Mouse (Mus musculus) hindbrain, embryonic 11.5 days (tissue): ENCODE measurements around the gene Trp53i13. TPM values are rescaled to one million over a fixed set of nuclear protein-coding genes. Genes with fewer than 3 reads are reported as not detected.

ENCODE experiments used
- ATAC-seq: fragments of 200-750 bp; cut with Nextera tagmentation; 2 replicates; pipeline ENCODE4 v1.8.0; 2017; ENCODE audit warnings: mild to moderate bottlenecking, moderate TSS enrichment, moderate library complexity; ENCODE audit not compliant: low FRiP score
- DNase-seq: peaks from one replicate; pipeline ENCODE4 v3.0.0-alpha.2; 2015; ENCODE audit warnings: low spot score
- H3K27ac ChIP-seq: fragments of 300-500 bp; sonication (generic); 2 replicates; pipeline ENCODE4 v1.5.1; 2014; ENCODE audit warnings: mild to moderate bottlenecking, low read depth, low read length
- H3K27me3 ChIP-seq: fragments of 300-500 bp; sonication (generic); 2 replicates; pipeline ENCODE4 v1.6.1; 2014; ENCODE audit warnings: mild to moderate bottlenecking, low read length, moderate library complexity, mixed read lengths; ENCODE audit not compliant: control insufficient read depth, insufficient read depth
- H3K36me3 ChIP-seq: fragments of 300-500 bp; sonication (generic); 2 replicates; pipeline ENCODE4 v1.6.1; 2014; ENCODE audit warnings: mild to moderate bottlenecking, low read length, moderate library complexity, mixed read lengths; ENCODE audit not compliant: control insufficient read depth, insufficient read depth
- H3K4me1 ChIP-seq: fragments of 300-500 bp; sonication (generic); replicated peaks from 2 replicates; pipeline ENCODE4 v1.6.1; 2014; ENCODE audit warnings: low read length, mixed read lengths; ENCODE audit not compliant: control insufficient read depth, insufficient read depth
- H3K4me2 ChIP-seq: fragments of 300-500 bp; sonication (generic); replicated peaks from 2 replicates; pipeline ENCODE4 v1.6.1; 2014; ENCODE audit warnings: mild to moderate bottlenecking, low read depth, low read length
- H3K4me3 ChIP-seq: fragments of 300-500 bp; sonication (generic); 2 replicates; pipeline ENCODE4 v1.5.1; 2014; ENCODE audit warnings: low read depth, low read length
- H3K9ac ChIP-seq: fragments of 300-500 bp; sonication (generic); 2 replicates; pipeline ENCODE4 v1.6.1; 2014; ENCODE audit warnings: low read depth, low read length
- H3K9me3 ChIP-seq: fragments of 300-500 bp; sonication (generic); 2 replicates; pipeline ENCODE4 v1.6.1; 2016; ENCODE audit warnings: low read length; ENCODE audit not compliant: control insufficient read depth
- WGBS: fragments of 180-500 bp; shearing (Covaris S2); extraction: QIAGEN DNeasy Blood & Tissue Kit; methylation state at CpG from one replicate; pipeline ENCODE4 v1.1.7; 2014; 5-methylcytosine and 5-hydroxymethylcytosine counted together
- polyA plus RNA-seq: library from polyadenylated mRNA; unstranded; fragments of >200 nt; fragmentation: Nextera tagmentation; extraction: Ambion mirVana; gene quantifications from 2 replicates; pipeline ENCODE4 v1.2.1, GENCODE M21; 2014

Trp53i13 gene
- polyA plus RNA-seq, 1 experiment from 2014 or later = 27.7 TPM

- Histone ChIP-seq H3K4me2 (peak overlapping the region; percentile 82; the same call in 1 of the 2 replicates), H3K4me3 (peak overlapping the region; percentile 90), H3K4me1 (peaks cover 31% of the 10 kb centered on the region), H3K27me3 (no peaks in the 10 kb centered on the region), H3K9me3 (no peaks in the 10 kb centered on the region), H3K36me3 (no peaks in the 10 kb centered on the region), H3K9ac (peak overlapping the region; percentile 93), H3K27ac (peak overlapping the region; percentile 86; the same call in 1 of the 2 replicates)
- ATAC-seq (no peak), DNase-seq (no peak)
- 68% methylated on average over 6 of the region's 6 CpGs for WGBS
Observed at GRCm38 (mm10) chr11:77490451-77490850, 25.3 kb downstream of the Trp53i13 start.

DNA sequence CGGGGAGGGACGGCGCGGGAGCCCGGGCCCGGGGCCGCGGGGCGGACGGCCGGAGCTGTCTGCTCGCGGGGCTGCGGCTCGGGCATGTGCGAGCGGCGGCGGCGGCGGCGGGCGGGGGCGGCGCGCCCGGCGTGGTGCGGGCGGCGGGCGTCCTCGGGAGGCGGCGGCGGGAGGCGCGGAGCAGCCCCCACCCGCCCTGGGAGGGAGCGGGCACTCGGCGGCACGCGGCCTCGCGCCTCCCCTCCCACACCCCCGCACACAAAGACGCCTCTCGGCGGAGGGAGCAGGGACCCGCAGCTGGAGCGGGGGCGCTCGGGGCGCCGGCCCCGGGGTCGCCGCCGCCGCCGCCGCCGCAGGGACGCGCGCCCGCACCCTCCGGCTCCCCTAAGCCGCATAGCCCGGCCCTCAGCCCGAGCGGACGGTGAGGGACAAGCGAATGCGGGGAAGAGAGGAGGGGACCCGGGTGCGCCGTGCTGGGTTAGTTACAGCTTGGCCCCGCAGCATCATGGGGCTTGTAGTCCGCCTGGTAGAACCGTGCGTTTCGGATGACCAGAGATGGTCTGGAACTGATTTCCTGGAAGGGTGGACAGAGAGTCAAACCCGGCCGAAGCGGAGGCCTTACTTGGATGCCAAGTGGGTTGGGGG is 26.1 kb downstream of the Trp53i13 start, which contains the start of gene Ankrd13b:
Gene Ankrd13b, minus strand, starts transcription at position 88 of the 645 bp plus-strand sequence.
- peaks cover 26% of the 10 kb centered on the region for H3K4me1 ChIP-seq
- H3K9me3 ChIP-seq = no peaks in the 10 kb centered on the region
- peak within 1 kb of the TSS; percentile 86 for H3K27ac ChIP-seq
- H3K4me3 ChIP-seq = peak within 1 kb of the TSS; percentile 90
- DNase-seq = peak; percentile 86
- peak; percentile 60 for ATAC-seq
- H3K36me3 ChIP-seq = no peaks in the 10 kb centered on the region
- peak within 1 kb of the TSS; percentile 93 for H3K9ac ChIP-seq
- no peaks in the 10 kb centered on the region for H3K27me3 ChIP-seq
- H3K4me2 ChIP-seq = peak within 1 kb of the TSS; percentile 82
- under 1% methylated on average over 25 of the region's 87 CpGs for WGBS

GRCm38 (mm10) chr11:77488771-77489581 is 26.8 kb downstream of the Trp53i13 start:
- Histone ChIP-seq H3K4me1 (peaks cover 26% of the 10 kb centered on the region), H3K27ac (peak overlapping the region; percentile 86; the same call in 1 of the 2 replicates)
- ATAC-seq = no peak

GRCm38 (mm10) chr11:77486798-77487197 is 29.0 kb downstream of the Trp53i13 start:
- Histone ChIP-seq H3K36me3 (no peaks in the 10 kb centered on the region), H3K27ac (0 out of 2 replicates have a peak overlapping the region, but pooled peaks have one; percentile 20), H3K9ac (peak overlapping the region; percentile 33; the same call in 1 of the 2 replicates), H3K27me3 (no peaks in the 10 kb centered on the region), H3K9me3 (no peaks in the 10 kb centered on the region), H3K4me2 (no peak overlapping the region), H3K4me1 (peaks cover 23% of the 10 kb centered on the region), H3K4me3 (0 out of 2 replicates have a peak overlapping the region, but pooled peaks have one; percentile 2)
- 70% methylated on average over 5 of the region's 5 CpGs for WGBS
- DNase-seq (no peak), ATAC-seq (no peak)

More at GRCm38 (mm10) chr11:77488771-77489581, 26.8 kb downstream of the Trp53i13 start:
- Histone ChIP-seq H3K9me3 (no peaks in the 10 kb centered on the region), H3K36me3 (no peaks in the 10 kb centered on the region), H3K9ac (peak overlapping the region; percentile 93), H3K27me3 (no peaks in the 10 kb centered on the region), H3K4me2 (peak overlapping the region; percentile 82), H3K4me3 (peak overlapping the region; percentile 90)
- 3% methylated on average over 44 of the region's 55 CpGs for WGBS
- peak; percentile 58 for DNase-seq

DNA sequence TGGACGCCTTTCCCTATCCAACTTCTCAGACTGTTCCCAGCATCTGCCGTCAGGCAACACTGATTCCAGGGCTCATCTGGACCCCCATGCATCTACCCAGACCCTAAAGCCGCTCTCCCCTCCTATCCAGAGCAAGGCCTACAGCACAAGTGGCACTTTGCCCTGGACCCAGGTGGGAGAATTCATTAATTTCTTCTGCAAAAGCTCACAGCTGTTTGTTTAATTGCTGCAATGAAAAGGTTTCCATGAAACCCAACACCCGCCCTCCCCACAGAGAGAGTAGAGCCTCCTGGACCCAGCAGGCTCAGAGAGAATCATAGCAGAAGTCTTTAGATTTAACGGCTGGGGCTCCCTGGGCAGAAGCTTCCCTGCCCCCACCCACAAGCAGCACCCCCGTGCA is 30.6 kb downstream of the Trp53i13 start:
- no peaks in the 10 kb centered on the region for H3K9me3 ChIP-seq
- H3K9ac ChIP-seq = no peak overlapping the region
- H3K36me3 ChIP-seq = no peaks in the 10 kb centered on the region
- no peak overlapping the region for H3K4me3 ChIP-seq
- ATAC-seq (no peak), DNase-seq (no peak)
- H3K27ac ChIP-seq = 0 out of 2 replicates have a peak overlapping the region, but pooled peaks have one; percentile 2
- 55% methylated on average over 6 of the region's 6 CpGs for WGBS
- no peaks in the 10 kb centered on the region for H3K27me3 ChIP-seq
- H3K4me1 ChIP-seq = peaks cover 19% of the 10 kb centered on the region
- no peak overlapping the region for H3K4me2 ChIP-seq

- no peak overlapping the region for H3K4me3 ChIP-seq
- H3K27ac ChIP-seq = no peak overlapping the region
- DNase-seq = no peak
- H3K4me2 ChIP-seq = no peak overlapping the region
- H3K4me1 ChIP-seq = peaks cover 17% of the 10 kb centered on the region
- ATAC-seq = no peak
- H3K9ac ChIP-seq = no peak overlapping the region
- WGBS = 66% methylated on average over 11 of the region's 11 CpGs
- H3K36me3 ChIP-seq = no peaks in the 10 kb centered on the region
- no peaks in the 10 kb centered on the region for H3K27me3 ChIP-seq
- no peaks in the 10 kb centered on the region for H3K9me3 ChIP-seq
Observed at GRCm38 (mm10) chr11:77483510-77484255, 32.1 kb downstream of the Trp53i13 start.

- H3K36me3 ChIP-seq = no peaks in the 10 kb centered on the region
- H3K4me1 ChIP-seq = peaks cover 13% of the 10 kb centered on the region
- no peaks in the 10 kb centered on the region for H3K27me3 ChIP-seq
- H3K4me2 ChIP-seq = no peak overlapping the region
- ATAC-seq (no peak), DNase-seq (no peak)
- H3K4me3 ChIP-seq = no peak overlapping the region
- no peak overlapping the region for H3K27ac ChIP-seq
- no peak overlapping the region for H3K9ac ChIP-seq
- no peaks in the 10 kb centered on the region for H3K9me3 ChIP-seq
- WGBS = 67% methylated on average over 3 of the region's 3 CpGs
Observed at GRCm38 (mm10) chr11:77483043-77483442, 32.7 kb downstream of the Trp53i13 start.

DNA sequence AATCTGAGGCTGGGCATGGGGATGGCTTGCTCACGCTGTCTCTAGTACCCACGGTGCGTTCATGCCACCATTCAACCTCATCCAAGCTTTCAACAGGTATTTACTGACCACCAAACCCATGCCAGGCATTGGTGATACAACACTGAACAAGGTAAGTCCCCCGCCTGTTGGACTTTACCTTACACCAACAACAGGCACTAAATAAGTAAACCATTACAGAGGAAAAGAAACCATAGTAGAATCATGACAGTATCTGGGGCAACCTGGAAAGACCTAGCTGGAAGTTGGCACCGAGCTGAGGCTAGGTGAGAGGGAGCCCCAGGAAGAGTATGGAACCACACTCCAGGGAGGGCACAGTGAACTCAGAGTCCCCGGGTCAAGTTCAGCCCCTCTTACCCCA is 38.9 kb downstream of the Trp53i13 start:
- Histone ChIP-seq H3K4me1 (no peaks in the 10 kb centered on the region), H3K9me3 (no peaks in the 10 kb centered on the region), H3K4me2 (no peak overlapping the region), H3K36me3 (no peaks in the 10 kb centered on the region), H3K9ac (no peak overlapping the region), H3K27ac (no peak overlapping the region), H3K27me3 (no peaks in the 10 kb centered on the region), H3K4me3 (no peak overlapping the region)
- DNase-seq = no peak
- ATAC-seq = no peak
- WGBS = 95% methylated on average over 6 of the region's 6 CpGs
